Comparison of ENCODE assay signal across 23 mouse cellular contexts in genomic region chr11:40884509-40884908, GRCm38 (mm10).
DNase-seq lines count a peak whose midpoint lies in the region; ATAC-seq and TF ChIP-seq lines count a peak whose summit lies in the region.
"Had no signal": no experiment of that assay in that cellular context is flagged by ENCODE, and none has a peak within 500 bp of the region (broad histone marks: within the 10 kb centered on the region; RNA-seq: fewer than 3 reads in every experiment).

No protein-coding gene starts in this region.

- H3K27ac ChIP-seq in hindbrain, embryonic 12.5 days = no peak overlapping the region
- no peak overlapping the region for H3K27ac ChIP-seq in hindbrain, embryonic 11.5 days (ENCODE audit: low read depth, low read length)
- H3K27ac ChIP-seq in forebrain, embryonic 14.5 days (ENCODE audit: low read depth, low read length) = no peak overlapping the region
- H3K27ac ChIP-seq in hindbrain, embryonic 15.5 days (replicated peaks) = 0 out of 2 replicates have a peak overlapping the region, but pooled peaks have one; percentile 20
- peak overlapping the region; percentile 60 for H3K27ac ChIP-seq in midbrain, embryonic 15.5 days
- no peak overlapping the region for H3K27ac ChIP-seq in cerebellum, adult 2 months (ENCODE audit: insufficient read depth, low read length)
- H3K27ac ChIP-seq: embryonic facial prominence, embryonic 12.5 days; gastrocnemius, adult 2 months; left cerebral cortex, adult 2 months; liver, embryonic 13.5 days had no signal

- WGBS in hindbrain, embryonic 12.5 days = 63% methylated on average over 5 of the region's 5 CpGs
- 73% methylated on average over 5 of the region's 5 CpGs for WGBS in hindbrain, embryonic 11.5 days
- WGBS in forebrain, embryonic 14.5 days = 42% methylated on average over 5 of the region's 5 CpGs
- 44% methylated on average over 5 of the region's 5 CpGs for WGBS in hindbrain, embryonic 15.5 days
- WGBS in midbrain, embryonic 15.5 days = 21% methylated on average over 5 of the region's 5 CpGs
- 72% methylated on average over 5 of the region's 5 CpGs for WGBS in cerebellum, adult 2 months

- no peaks in the 10 kb centered on the region for H3K9me3 ChIP-seq in hindbrain, embryonic 12.5 days (replicated peaks)
- H3K9me3 ChIP-seq in hindbrain, embryonic 11.5 days (ENCODE audit: control insufficient read depth, low read length) = no peaks in the 10 kb centered on the region
- no peaks in the 10 kb centered on the region for H3K9me3 ChIP-seq in forebrain, embryonic 14.5 days (replicated peaks; ENCODE audit: control insufficient read depth, low read length)
- no peaks in the 10 kb centered on the region for H3K9me3 ChIP-seq in hindbrain, embryonic 15.5 days
- H3K9me3 ChIP-seq in midbrain, embryonic 15.5 days = no peaks in the 10 kb centered on the region
- H3K9me3 ChIP-seq: embryonic facial prominence, embryonic 12.5 days; liver, embryonic 13.5 days had no signal

- H3K4me3 ChIP-seq in hindbrain, embryonic 12.5 days = no peak overlapping the region
- H3K4me3 ChIP-seq in hindbrain, embryonic 11.5 days (ENCODE audit: low read depth, low read length) = no peak overlapping the region
- no peak overlapping the region for H3K4me3 ChIP-seq in forebrain, embryonic 14.5 days (ENCODE audit: low read depth, low read length)
- H3K4me3 ChIP-seq in hindbrain, embryonic 15.5 days = no peak overlapping the region
- no peak overlapping the region for H3K4me3 ChIP-seq in midbrain, embryonic 15.5 days
- no peak overlapping the region for H3K4me3 ChIP-seq in cerebellum, adult 2 months (replicated peaks; ENCODE audit: insufficient read depth, low read depth, low read length)
- H3K4me3 ChIP-seq: embryonic facial prominence, embryonic 12.5 days; gastrocnemius, adult 2 months; left cerebral cortex, adult 2 months; liver, embryonic 13.5 days; myocyte had no signal

- DNase-seq in hindbrain, embryonic 11.5 days (ENCODE audit: low spot score) = no peak
- DNase-seq in forebrain, embryonic 14.5 days (ENCODE audit: low spot score) = peak; percentile 62
- DNase-seq in cerebellum, adult 2 months = no peak
- DNase-seq: adrenal gland, postnatal 14 days; cerebellum, adult 11 months; cerebellum, postnatal 14 days; gastrocnemius, adult 2 months; kidney, adult 18-20 months; kidney, postnatal 4 days; layer of hippocampus, adult 9-11 months; liver, embryonic 13.5 days; lung, adult 2 months; lung, postnatal 14 days; right cerebral cortex, postnatal 14 days had no signal

- no peaks in the 10 kb centered on the region for H3K27me3 ChIP-seq in hindbrain, embryonic 12.5 days
- H3K27me3 ChIP-seq in hindbrain, embryonic 11.5 days (ENCODE audit: control insufficient read depth, insufficient read depth, low read length) = no peaks in the 10 kb centered on the region
- no peaks in the 10 kb centered on the region for H3K27me3 ChIP-seq in forebrain, embryonic 14.5 days (replicated peaks; ENCODE audit: control insufficient read depth, insufficient read depth, low read length)
- H3K27me3 ChIP-seq in hindbrain, embryonic 15.5 days = no peaks in the 10 kb centered on the region
- H3K27me3 ChIP-seq in midbrain, embryonic 15.5 days (replicated peaks) = no peaks in the 10 kb centered on the region
- H3K27me3 ChIP-seq in cerebellum, adult 2 months (ENCODE audit: control insufficient read depth, insufficient read depth, low read length) = no peaks in the 10 kb centered on the region
- H3K27me3 ChIP-seq: embryonic facial prominence, embryonic 12.5 days; liver, embryonic 13.5 days had no signal

- H3K4me2 ChIP-seq in hindbrain, embryonic 12.5 days (replicated peaks) = no peak overlapping the region
- no peak overlapping the region for H3K4me2 ChIP-seq in hindbrain, embryonic 11.5 days (replicated peaks; ENCODE audit: low read depth, low read length)
- no peak overlapping the region for H3K4me2 ChIP-seq in forebrain, embryonic 14.5 days (ENCODE audit: low read length)
- no peak overlapping the region for H3K4me2 ChIP-seq in hindbrain, embryonic 15.5 days
- no peak overlapping the region for H3K4me2 ChIP-seq in midbrain, embryonic 15.5 days
- H3K4me2 ChIP-seq: embryonic facial prominence, embryonic 12.5 days; liver, embryonic 13.5 days had no signal

- no peak for TF ChIP-seq CTCF in cerebellum, adult 2 months (IDR thresholded peaks at IDR 0.05; ENCODE audit: borderline replicate concordance, insufficient read depth, low read depth, low read length)

- H3K36me3 ChIP-seq in hindbrain, embryonic 12.5 days = no peaks in the 10 kb centered on the region
- no peaks in the 10 kb centered on the region for H3K36me3 ChIP-seq in hindbrain, embryonic 11.5 days (ENCODE audit: control insufficient read depth, insufficient read depth, low read length)
- H3K36me3 ChIP-seq in forebrain, embryonic 14.5 days (ENCODE audit: control insufficient read depth, insufficient read depth, low read length) = no peaks in the 10 kb centered on the region
- H3K36me3 ChIP-seq in hindbrain, embryonic 15.5 days = no peaks in the 10 kb centered on the region
- H3K36me3 ChIP-seq in midbrain, embryonic 15.5 days (replicated peaks) = no peaks in the 10 kb centered on the region
- H3K36me3 ChIP-seq: embryonic facial prominence, embryonic 12.5 days; liver, embryonic 13.5 days had no signal

- no peak for TF ChIP-seq POLR2A in cerebellum, adult 2 months (IDR thresholded peaks at IDR 0.05; ENCODE audit: borderline replicate concordance, insufficient read depth, low read length)

- no peak overlapping the region for H3K9ac ChIP-seq in hindbrain, embryonic 12.5 days
- H3K9ac ChIP-seq in hindbrain, embryonic 11.5 days (ENCODE audit: low read depth, low read length) = no peak overlapping the region
- no peak overlapping the region for H3K9ac ChIP-seq in forebrain, embryonic 14.5 days (ENCODE audit: low read length)
- H3K9ac ChIP-seq in hindbrain, embryonic 15.5 days = no peak overlapping the region
- no peak overlapping the region for H3K9ac ChIP-seq in midbrain, embryonic 15.5 days
- H3K9ac ChIP-seq: embryonic facial prominence, embryonic 12.5 days; liver, embryonic 13.5 days had no signal

- no peaks in the 10 kb centered on the region for H3K4me1 ChIP-seq in hindbrain, embryonic 12.5 days
- H3K4me1 ChIP-seq in hindbrain, embryonic 11.5 days (replicated peaks; ENCODE audit: control insufficient read depth, insufficient read depth, low read length) = no peaks in the 10 kb centered on the region
- no peaks in the 10 kb centered on the region for H3K4me1 ChIP-seq in forebrain, embryonic 14.5 days (ENCODE audit: control insufficient read depth, insufficient read depth, low read length)
- H3K4me1 ChIP-seq in hindbrain, embryonic 15.5 days (replicated peaks) = no peaks in the 10 kb centered on the region
- peaks cover 9% of the 10 kb centered on the region; the same call in 1 of the 2 replicates for H3K4me1 ChIP-seq in midbrain, embryonic 15.5 days
- H3K4me1 ChIP-seq in cerebellum, adult 2 months (ENCODE audit: control insufficient read depth, insufficient read depth, low read length) = no peaks in the 10 kb centered on the region
- H3K4me1 ChIP-seq: embryonic facial prominence, embryonic 12.5 days; liver, embryonic 13.5 days had no signal

- ATAC-seq in hindbrain, embryonic 12.5 days (ENCODE audit: low FRiP score) = peak; percentile 73
- ATAC-seq in hindbrain, embryonic 11.5 days (ENCODE audit: low FRiP score) = no peak
- peak; percentile 20; the same call in 1 of the 2 replicates for ATAC-seq in forebrain, embryonic 14.5 days
- no peak for ATAC-seq in hindbrain, embryonic 15.5 days (ENCODE audit: low FRiP score, low read depth)
- ATAC-seq in midbrain, embryonic 15.5 days (replicated peaks) = peak; percentile 94
- ATAC-seq in cerebellum, adult (ENCODE audit: insufficient number of reproducible peaks, low FRiP score, low TSS enrichment) = no peak
- ATAC-seq: CD4-positive, CD25-positive, alpha-beta regulatory T cell, adult 4 months; inflammation-experienced regulatory T-cells, adult 6 months had no signal

Comparison
In these comparisons a context has a peak if more than half of its experiments do, and no peak if none do; other contexts are left out.
1. ATAC-seq: peak in hindbrain, embryonic 12.5 days (single experiment), forebrain, embryonic 14.5 days (single experiment) and midbrain, embryonic 15.5 days (single experiment); none in hindbrain, embryonic 11.5 days (single experiment), hindbrain, embryonic 15.5 days (single experiment) and cerebellum, adult (single experiment).
2. H3K27ac ChIP-seq: peak in hindbrain, embryonic 15.5 days (single experiment) and midbrain, embryonic 15.5 days (single experiment); none in hindbrain, embryonic 12.5 days (single experiment), hindbrain, embryonic 11.5 days (single experiment), forebrain, embryonic 14.5 days (single experiment) and cerebellum, adult 2 months (single experiment).